Mouse (Mus musculus) heart, adult 2 months (tissue): ENCODE results near the gene Clip2. TPM values are rescaled to one million over a fixed set of nuclear protein-coding genes. Genes with fewer than 3 reads are reported as not detected.
A peak's percentile ranks its signal among the peaks of the same experiment; 100 is the strongest.

Source experiments
- DNase-seq, 2 experiments: peaks; one replicate each; pipeline ENCODE4 v3.0.0; 2021
- H3K27ac ChIP-seq: fragments of 200-600 bp; 2 replicates; pipeline ENCODE4 v1.8.1; 2022
- H3K27me3 ChIP-seq: fragments of 200-500 bp; 2 replicates; pipeline ENCODE4 v1.6.1; 2012; ENCODE audit warnings: mild to moderate bottlenecking, low read length, inconsistent platforms, mixed read lengths; ENCODE audit not compliant: control insufficient read depth, insufficient read depth
- H3K36me3 ChIP-seq: fragments of 200-500 bp; 2 replicates; pipeline ENCODE4 v1.6.1; 2012; ENCODE audit warnings: low read length, inconsistent platforms; ENCODE audit not compliant: control insufficient read depth, insufficient read depth
- H3K4me1 ChIP-seq: fragments of 200-500 bp; 2 replicates; pipeline ENCODE4 v1.6.1; 2011; ENCODE audit warnings: low read length; ENCODE audit not compliant: control insufficient read depth, insufficient read depth
- H3K4me3 ChIP-seq: fragments of 200-600 bp; 2 replicates; pipeline ENCODE4 v1.8.1; 2022
- H3K79me2 ChIP-seq: fragments of 200-500 bp; replicated peaks from 2 replicates; pipeline ENCODE4 v1.6.1; 2012; ENCODE audit warnings: mild to moderate bottlenecking, inconsistent platforms, low read length, moderate library complexity, mixed read lengths; ENCODE audit not compliant: control insufficient read depth, insufficient read depth
- H3K9ac ChIP-seq: fragments of 200-500 bp; 2 replicates; pipeline ENCODE4 v1.6.1; 2012; ENCODE audit warnings: low read depth, mild to moderate bottlenecking, control low read depth, inconsistent platforms, low read length, mixed read lengths
- CTCF ChIP-seq: fragments of 200-600 bp; IDR thresholded peaks from 2 replicates; pipeline ENCODE4 v1.8.1; 2022; ENCODE audit warnings: antibody characterized with exemption, mild to moderate bottlenecking, moderate library complexity
- EP300 ChIP-seq: fragments of 200-500 bp; IDR thresholded peaks from 2 replicates; pipeline ENCODE4 v1.6.1; 2011; ENCODE audit warnings: low read depth, low read length, control low read depth; ENCODE audit not compliant: insufficient read depth
- POLR2A ChIP-seq: fragments of 200-500 bp; IDR thresholded peaks from 2 replicates; pipeline ENCODE4 v1.6.1; 2011; ENCODE audit warnings: mild to moderate bottlenecking, low read depth, low read length, control low read depth; ENCODE audit not compliant: insufficient read depth
- WGBS: fragments of 180-500 bp; shearing (Covaris S2); methylation state at CpG from one replicate; pipeline ENCODE4 v1.1.7; 2018; 5-methylcytosine and 5-hydroxymethylcytosine counted together
- intact Hi-C: fragments of 180-260 bp; cut with DNase I; formaldehyde crosslinking; loops from one replicate; pipeline ENCODE4 v1.15.1; 2025
- polyA plus RNA-seq: library from polyadenylated mRNA; depleted of rRNA; stranded (reverse); fragments of >200 nt; gene quantifications from 2 replicates; pipeline ENCODE4 v1.2.3, GENCODE M21; 2012
- total RNA-seq, 2 experiments: library from RNA; stranded (reverse); gene quantifications; 2 replicates each; pipeline ENCODE4 v1.2.3; 2021

Clip2 gene
- total and polyA plus RNA-seq, 3 experiments = 6.2 to 8.0 (median 7.0) TPM

- H3K36me3 ChIP-seq = no peaks in the 10 kb centered on the region
- peaks cover 5% of the 10 kb centered on the region for H3K4me1 ChIP-seq
- H3K4me3 ChIP-seq = no peak overlapping the region
- TF ChIP-seq EP300 = no peak
- TF ChIP-seq POLR2A = no peak
- TF ChIP-seq CTCF = no peak
- no peak overlapping the region for H3K27ac ChIP-seq
- no peaks in the 10 kb centered on the region for H3K79me2 ChIP-seq
- DNase-seq = no peak
- 75% methylated on average over 3 of the region's 3 CpGs for WGBS
- no peaks in the 10 kb centered on the region for H3K27me3 ChIP-seq
- intact Hi-C loops = loop anchor here (5.0 kb wide), 1 partner anchor 36 kb away; no protein-coding TSS in a partner anchor
- no peak overlapping the region for H3K9ac ChIP-seq
Observed at GRCm38 (mm10) chr5:134458416-134458815, 93.8 kb downstream of the Clip2 start.

GRCm38 (mm10) chr5:134457371-134457770 is 94.9 kb downstream of the Clip2 start:
- no peak for DNase-seq
- no peak overlapping the region for H3K9ac ChIP-seq
- WGBS = 98% methylated on average over 2 of the region's 2 CpGs
- no peaks in the 10 kb centered on the region for H3K79me2 ChIP-seq
- H3K27ac ChIP-seq = no peak overlapping the region
- no peaks in the 10 kb centered on the region for H3K36me3 ChIP-seq
- H3K4me1 ChIP-seq = peaks cover 5% of the 10 kb centered on the region
- TF ChIP-seq CTCF (no peak), EP300 (no peak), POLR2A (no peak)
- intact Hi-C loops = loop anchor here (5.0 kb wide), 1 partner anchor 35 kb away; no protein-coding TSS in a partner anchor
- H3K27me3 ChIP-seq = no peaks in the 10 kb centered on the region
- no peak overlapping the region for H3K4me3 ChIP-seq

GRCm38 (mm10) chr5:134456503-134456962 is 95.7 kb downstream of the Clip2 start, which contains the start of gene Gtf2ird1:
Gene Gtf2ird1, minus strand, starts transcription at chr5:134456716.
- peak; percentile 71 to 83 for DNase-seq
- Histone ChIP-seq H3K27ac (peak within 1 kb of the TSS; percentile 79), H3K4me3 (peak within 1 kb of the TSS; percentile 76), H3K4me1 (peaks cover 5% of the 10 kb centered on the region), H3K27me3 (no peaks in the 10 kb centered on the region), H3K36me3 (no peaks in the 10 kb centered on the region), H3K79me2 (no peaks in the 10 kb centered on the region; the same call in 1 of the 2 replicates), H3K9ac (peak within 1 kb of the TSS; percentile 68)
- WGBS = under 1% methylated on average over 44 of the region's 44 CpGs
- TF ChIP-seq POLR2A (no peak), CTCF (no peak), EP300 (no peak)
- intact Hi-C loops = loop anchor here (5.0 kb wide), 1 partner anchor 34 kb away; no protein-coding TSS in a partner anchor

- H3K4me1 ChIP-seq = peaks cover 5% of the 10 kb centered on the region
- H3K36me3 ChIP-seq = no peaks in the 10 kb centered on the region
- H3K79me2 ChIP-seq = no peaks in the 10 kb centered on the region; the same call in 1 of the 2 replicates
- intact Hi-C loops = loop anchor here (2.0 to 5.0 kb wide), 2 partner anchors 19 to 34 kb away; no protein-coding TSS in a partner anchor
- WGBS = under 1% methylated on average over 17 of the region's 17 CpGs
- peak; percentile 62 to 68 for DNase-seq
- H3K27me3 ChIP-seq = no peaks in the 10 kb centered on the region
- TF ChIP-seq POLR2A (no peak), EP300 (no peak), CTCF (no peak)
- peak overlapping the region; percentile 76 for H3K4me3 ChIP-seq
- H3K27ac ChIP-seq = peak overlapping the region; percentile 79
- H3K9ac ChIP-seq = peak overlapping the region; percentile 53
Observed at GRCm38 (mm10) chr5:134455914-134456423, 96.3 kb downstream of the Clip2 start.

GRCm38 (mm10) chr5:134455186-134455895 is 96.9 kb downstream of the Clip2 start:
- DNase-seq = peak; percentile 40 to 61
- H3K27me3 ChIP-seq = no peaks in the 10 kb centered on the region
- H3K79me2 ChIP-seq = no peaks in the 10 kb centered on the region; the same call in 1 of the 2 replicates
- peak overlapping the region; percentile 79 for H3K27ac ChIP-seq
- intact Hi-C loops = loop anchor here (2.0 to 5.0 kb wide), 2 partner anchors 19 to 33 kb away; no protein-coding TSS in a partner anchor
- H3K36me3 ChIP-seq = no peaks in the 10 kb centered on the region
- peak overlapping the region; percentile 53 for H3K9ac ChIP-seq
- TF ChIP-seq POLR2A (no peak), CTCF (no peak), EP300 (no peak)
- peak overlapping the region; percentile 76 for H3K4me3 ChIP-seq
- peaks cover 5% of the 10 kb centered on the region for H3K4me1 ChIP-seq
- WGBS = 4% methylated on average over 21 of the region's 21 CpGs
